Mouse (Mus musculus) embryonic facial prominence, embryonic 12.5 days (tissue): ENCODE data around the gene Aoc2. TPM values are rescaled to one million over a fixed set of nuclear protein-coding genes. Genes with fewer than 3 reads are reported as not detected.
"Not testable (repeated sequence)": the region's sequence is repeated elsewhere in the genome, so short reads cannot be mapped to it uniquely, and the experiment has no call there.

Experiments
- ATAC-seq: fragments of 200-750 bp; cut with Nextera tagmentation; 2 replicates; pipeline ENCODE4 v1.8.0; 2017; ENCODE audit not compliant: insufficient number of reproducible peaks, insufficient read depth, low FRiP score, low TSS enrichment
- H3K27ac ChIP-seq: fragments of 300-500 bp; sonication (generic); 2 replicates; pipeline ENCODE4 v1.5.1; 2016; ENCODE audit warnings: mild to moderate bottlenecking
- H3K27me3 ChIP-seq: fragments of 300-500 bp; sonication (generic); 2 replicates; pipeline ENCODE4 v1.6.1; 2016; ENCODE audit warnings: mild to moderate bottlenecking, moderate library complexity
- H3K36me3 ChIP-seq: fragments of 300-500 bp; sonication (generic); 2 replicates; pipeline ENCODE4 v1.6.1; 2016; ENCODE audit warnings: mild to moderate bottlenecking
- H3K4me1 ChIP-seq: fragments of 300-500 bp; sonication (generic); 2 replicates; pipeline ENCODE4 v1.6.1; 2016
- H3K4me2 ChIP-seq: fragments of 300-500 bp; sonication (generic); replicated peaks from 2 replicates; pipeline ENCODE4 v1.6.1; 2016; ENCODE audit warnings: mild to moderate bottlenecking, moderate library complexity
- H3K4me3 ChIP-seq: fragments of 300-500 bp; sonication (generic); 2 replicates; pipeline ENCODE4 v1.5.1; 2016; ENCODE audit warnings: mild to moderate bottlenecking
- H3K9ac ChIP-seq: fragments of 300-500 bp; sonication (generic); 2 replicates; pipeline ENCODE4 v1.6.1; 2016; ENCODE audit warnings: mild to moderate bottlenecking, moderate library complexity
- H3K9me3 ChIP-seq: fragments of 300-500 bp; sonication (generic); 2 replicates; pipeline ENCODE4 v1.6.1; 2016; ENCODE audit warnings: mild to moderate bottlenecking, moderate library complexity
- WGBS: fragments of 180-500 bp; shearing (Covaris S2); methylation state at CpG from one replicate; pipeline ENCODE4 v1.1.7; 2016; 5-methylcytosine and 5-hydroxymethylcytosine counted together
- polyA plus RNA-seq: library from polyadenylated mRNA; unstranded; fragments of >200 nt; fragmentation: Nextera tagmentation; extraction: Ambion mirVana; gene quantifications from 2 replicates; pipeline ENCODE4 v1.2.1, GENCODE M21; 2016

Gene Aoc2
- polyA plus RNA-seq, 1 experiment from 2014 or later: 1.8 TPM

DNA sequence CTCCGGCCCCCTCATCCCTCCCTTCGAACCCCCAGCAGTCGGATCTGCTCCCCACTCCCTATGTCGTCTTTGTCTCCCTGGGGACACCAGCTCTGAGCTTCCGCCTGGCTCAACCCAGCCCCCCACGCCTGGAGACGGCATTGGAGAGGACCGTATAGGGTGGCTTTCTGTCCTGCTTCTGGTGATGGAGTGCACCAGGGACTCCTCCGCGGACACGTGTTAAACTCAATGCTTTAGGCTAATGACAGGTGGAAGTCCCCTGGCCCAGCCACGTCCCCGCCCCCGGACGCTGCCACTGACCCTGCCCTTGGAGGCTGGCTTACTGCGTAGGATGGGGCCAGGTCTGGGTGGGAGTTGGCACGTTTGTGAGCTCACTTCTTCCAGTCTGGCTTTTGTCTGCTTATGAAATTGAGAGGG, 8.4 kb upstream of the Aoc2 start:
- Histone ChIP-seq H3K9ac (peak overlapping the region; percentile 92), H3K4me2 (peak overlapping the region; percentile 98), H3K4me1 (peaks cover 11% of the 10 kb centered on the region), H3K4me3 (peak overlapping the region; percentile 98), H3K27me3 (no peaks in the 10 kb centered on the region), H3K27ac (peak overlapping the region; percentile 73), H3K9me3 (no peaks in the 10 kb centered on the region), H3K36me3 (peaks cover 31% of the 10 kb centered on the region)
- WGBS: under 1% methylated on average over 17 of the region's 17 CpGs
- peak; percentile 74; the same call in 1 of the 2 replicates for ATAC-seq

DNA sequence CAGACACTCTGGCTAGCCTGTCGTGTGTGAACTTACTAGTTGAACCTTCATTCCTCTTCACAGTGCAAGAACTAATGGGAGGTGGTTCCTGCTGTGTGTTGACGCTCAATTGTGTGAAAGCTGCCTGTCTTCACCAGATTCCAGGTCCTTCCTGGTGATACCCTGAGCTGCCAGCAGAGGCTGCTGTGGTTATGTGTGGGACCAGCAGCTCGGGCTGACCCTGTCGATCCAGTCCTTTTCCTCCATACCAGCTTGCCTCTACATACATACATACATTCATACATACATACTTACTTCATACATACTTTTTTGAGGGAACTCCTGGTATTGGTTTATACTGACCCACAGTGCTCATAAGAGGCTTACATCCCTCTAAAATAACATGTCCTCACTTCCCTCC, 1.3 kb upstream of the Aoc2 start:
- H3K27me3 ChIP-seq: no peaks in the 10 kb centered on the region
- H3K9me3 ChIP-seq: no peaks in the 10 kb centered on the region
- ATAC-seq: no peak
- WGBS: 15% methylated on average over 4 of the region's 4 CpGs
- H3K4me2 ChIP-seq: no peak overlapping the region
- peaks cover 69% of the 10 kb centered on the region for H3K36me3 ChIP-seq
- H3K4me3 ChIP-seq: no peak overlapping the region
- no peak overlapping the region for H3K9ac ChIP-seq
- H3K4me1 ChIP-seq: no peaks in the 10 kb centered on the region; the same call in 1 of the 2 replicates
- H3K27ac ChIP-seq: no peak overlapping the region

DNA sequence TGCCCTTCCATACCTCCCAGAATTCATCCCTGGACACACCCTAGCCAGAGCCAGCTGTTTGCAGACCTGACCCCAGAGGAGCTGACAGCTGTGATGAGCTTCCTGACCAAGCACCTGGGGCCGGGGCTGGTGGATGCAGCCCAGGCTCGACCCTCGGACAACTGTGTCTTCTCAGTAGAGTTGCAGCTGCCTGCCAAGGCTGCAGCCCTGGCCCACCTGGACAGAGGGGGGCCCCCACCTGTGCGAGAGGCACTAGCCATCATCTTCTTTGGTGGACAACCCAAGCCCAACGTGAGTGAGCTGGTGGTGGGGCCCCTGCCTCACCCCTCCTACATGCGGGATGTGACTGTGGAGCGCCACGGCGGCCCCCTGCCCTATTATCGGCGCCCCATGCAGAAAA, 338 bp downstream of the Aoc2 start:
- peaks cover 53% of the 10 kb centered on the region for H3K36me3 ChIP-seq

DNA sequence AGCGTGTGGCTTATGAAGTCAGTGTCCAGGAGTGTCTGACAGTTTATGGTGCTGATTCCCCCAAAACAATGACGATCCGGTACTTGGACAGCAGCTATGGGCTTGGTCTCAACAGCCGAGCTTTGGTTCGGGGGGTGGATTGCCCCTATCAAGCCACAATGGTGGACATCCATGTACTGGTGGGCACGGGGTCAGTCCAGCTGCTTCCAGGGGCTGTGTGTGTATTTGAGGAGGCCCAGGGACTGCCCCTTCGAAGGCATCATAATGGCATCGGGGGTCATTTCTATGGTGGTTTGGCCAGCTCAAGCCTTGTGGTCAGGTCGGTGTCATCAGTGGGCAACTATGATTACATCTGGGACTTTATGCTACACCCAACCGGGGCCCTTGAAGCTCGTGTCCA, 1.3 kb downstream of the Aoc2 start:
- no peak overlapping the region for H3K9ac ChIP-seq
- no peak overlapping the region for H3K27ac ChIP-seq
- no peak for ATAC-seq
- WGBS: 84% methylated on average over 11 of the region's 11 CpGs
- H3K4me3 ChIP-seq: no peak overlapping the region
- H3K9me3 ChIP-seq: no peaks in the 10 kb centered on the region
- no peaks in the 10 kb centered on the region; the same call in 1 of the 2 replicates for H3K4me1 ChIP-seq
- H3K27me3 ChIP-seq: no peaks in the 10 kb centered on the region
- peaks cover 45% of the 10 kb centered on the region for H3K36me3 ChIP-seq
- no peak overlapping the region for H3K4me2 ChIP-seq

More for the DNA sequence above, 338 bp downstream of the Aoc2 start:
- not testable (repeated sequence) for H3K27ac ChIP-seq, H3K9ac ChIP-seq, H3K27me3 ChIP-seq, H3K9me3 ChIP-seq, H3K4me3 ChIP-seq, H3K4me2 ChIP-seq, H3K4me1 ChIP-seq, ATAC-seq
- WGBS: 91% methylated on average over 11 of the region's 11 CpGs

DNA sequence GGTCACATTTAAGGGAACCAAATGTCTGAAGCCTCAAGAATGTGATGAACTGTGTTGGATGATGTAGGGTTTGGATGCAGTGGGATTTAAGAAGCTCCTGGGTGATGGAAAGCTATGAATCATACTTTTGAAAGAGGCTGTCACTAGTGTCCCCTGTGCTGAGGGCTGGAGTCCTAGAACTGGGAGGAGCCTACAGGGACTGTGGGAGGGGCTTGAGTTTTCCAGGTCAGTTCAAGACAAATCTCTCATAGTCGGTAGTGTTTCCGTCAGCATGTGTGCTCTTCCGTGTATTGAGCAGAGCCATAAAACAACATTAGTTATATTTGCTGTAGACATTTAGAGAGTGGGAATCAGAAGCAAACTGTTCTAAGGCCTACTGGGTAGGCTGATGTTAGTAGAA, 2.4 kb downstream of the Aoc2 start:
- Histone ChIP-seq H3K4me2 (no peak overlapping the region), H3K27me3 (no peaks in the 10 kb centered on the region), H3K9me3 (no peaks in the 10 kb centered on the region), H3K4me1 (no peaks in the 10 kb centered on the region; the same call in 1 of the 2 replicates), H3K4me3 (no peak overlapping the region), H3K27ac (no peak overlapping the region), H3K36me3 (peaks cover 33% of the 10 kb centered on the region), H3K9ac (no peak overlapping the region)
- ATAC-seq: no peak
- WGBS: 64% methylated on average over 3 of the region's 3 CpGs

DNA sequence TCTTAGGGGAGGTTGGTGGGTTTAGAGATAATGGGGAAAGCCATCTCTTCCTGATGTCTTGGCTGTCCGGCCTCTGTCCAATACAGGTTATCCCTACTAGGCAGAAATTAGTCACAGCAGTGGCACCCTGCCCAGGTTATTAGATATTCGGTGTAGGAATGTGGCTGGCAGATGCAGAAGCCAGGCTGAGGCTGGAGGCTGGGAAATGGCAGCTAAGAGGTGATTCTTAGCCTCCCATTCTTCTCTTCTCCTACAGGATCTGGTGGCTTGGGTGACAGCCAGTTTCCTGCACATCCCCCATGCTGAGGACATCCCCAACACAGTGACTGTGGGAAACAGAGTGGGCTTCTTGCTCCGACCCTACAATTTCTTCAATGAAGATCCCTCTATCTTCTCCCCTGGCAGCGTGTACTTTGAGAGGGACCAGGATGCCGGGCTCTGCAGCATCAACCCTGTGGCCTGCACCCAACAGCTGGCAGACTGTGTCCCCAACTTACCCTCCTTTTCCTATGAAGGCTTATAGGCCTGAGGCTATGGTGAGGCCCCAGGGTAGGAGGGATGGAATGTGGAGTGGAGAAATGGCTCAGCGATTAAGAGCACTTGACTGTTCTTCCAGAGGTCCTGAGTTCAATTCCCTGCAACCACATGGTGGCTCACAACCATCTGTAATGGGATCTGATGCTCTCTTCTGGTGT, 4.2 kb downstream of the Aoc2 start:
- Histone ChIP-seq H3K27ac (no peak overlapping the region), H3K4me2 (no peak overlapping the region), H3K4me1 (peaks cover 2% of the 10 kb centered on the region), H3K27me3 (no peaks in the 10 kb centered on the region), H3K9ac (no peak overlapping the region), H3K4me3 (no peak overlapping the region), H3K9me3 (no peaks in the 10 kb centered on the region), H3K36me3 (peaks cover 22% of the 10 kb centered on the region)
- 85% methylated on average over 6 of the region's 6 CpGs for WGBS
- ATAC-seq: no peak

DNA sequence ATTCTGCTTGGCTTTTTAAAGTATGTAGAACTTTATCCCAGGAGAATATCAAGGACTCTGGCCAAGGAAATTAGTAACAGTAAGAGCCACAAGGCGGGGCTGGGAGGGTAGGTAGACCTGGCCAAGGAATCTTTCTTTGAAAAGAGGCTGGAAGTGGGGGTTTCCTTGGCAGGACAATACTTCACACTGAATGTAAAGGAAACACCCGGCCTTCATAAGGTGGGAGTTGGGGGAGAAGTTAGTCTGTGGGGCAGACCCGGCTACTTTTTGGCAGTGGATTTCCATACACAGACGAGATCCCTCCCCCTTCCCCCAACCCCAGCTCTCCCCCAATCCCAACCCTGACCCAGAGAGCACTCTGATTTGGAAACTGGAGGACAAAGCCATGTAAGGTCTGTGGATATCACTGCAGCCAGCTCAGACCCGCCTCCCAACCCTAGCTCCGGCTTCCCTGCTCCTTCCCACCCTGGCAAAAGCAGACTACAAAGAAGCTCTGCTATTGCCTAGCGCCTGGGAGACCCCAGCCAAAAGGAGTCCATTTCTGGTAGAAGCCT, 5.6 kb downstream of the Aoc2 start, which contains the start of gene Aoc3:
Gene Aoc3, plus strand, starts transcription at position 235 of the 554 bp plus-strand sequence.
- no peaks in the 10 kb centered on the region for H3K27me3 ChIP-seq
- H3K4me3 ChIP-seq: no peak within 1 kb of the TSS
- H3K9me3 ChIP-seq: no peaks in the 10 kb centered on the region
- ATAC-seq: no peak
- H3K4me2 ChIP-seq: no peak within 1 kb of the TSS
- H3K27ac ChIP-seq: no peak within 1 kb of the TSS
- no peak within 1 kb of the TSS for H3K9ac ChIP-seq
- H3K36me3 ChIP-seq: peaks cover 8% of the 10 kb centered on the region
- WGBS: 78% methylated on average over 7 of the region's 7 CpGs
- peaks cover 8% of the 10 kb centered on the region for H3K4me1 ChIP-seq

DNA sequence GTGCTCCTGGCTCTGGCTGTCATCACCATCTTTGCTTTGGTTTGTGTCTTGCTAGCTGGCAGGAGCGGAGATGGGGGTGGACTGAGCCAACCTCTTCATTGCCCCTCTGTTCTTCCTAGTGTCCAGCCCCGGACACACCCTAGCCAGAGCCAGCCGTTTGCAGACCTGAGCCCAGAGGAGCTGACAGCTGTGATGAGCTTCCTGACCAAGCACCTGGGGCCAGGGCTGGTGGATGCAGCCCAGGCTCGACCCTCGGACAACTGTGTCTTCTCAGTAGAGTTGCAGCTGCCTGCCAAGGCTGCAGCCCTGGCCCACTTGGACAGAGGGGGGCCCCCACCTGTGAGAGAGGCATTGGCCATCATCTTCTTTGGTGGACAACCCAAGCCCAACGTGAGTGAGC, 6.1 kb downstream of the Aoc2 start:
- 75% methylated on average over 6 of the region's 6 CpGs for WGBS
- H3K9me3 ChIP-seq, H3K27ac ChIP-seq, H3K36me3 ChIP-seq, ATAC-seq, H3K4me1 ChIP-seq, H3K4me3 ChIP-seq, H3K4me2 ChIP-seq, H3K27me3 ChIP-seq, H3K9ac ChIP-seq: not testable (repeated sequence)

DNA sequence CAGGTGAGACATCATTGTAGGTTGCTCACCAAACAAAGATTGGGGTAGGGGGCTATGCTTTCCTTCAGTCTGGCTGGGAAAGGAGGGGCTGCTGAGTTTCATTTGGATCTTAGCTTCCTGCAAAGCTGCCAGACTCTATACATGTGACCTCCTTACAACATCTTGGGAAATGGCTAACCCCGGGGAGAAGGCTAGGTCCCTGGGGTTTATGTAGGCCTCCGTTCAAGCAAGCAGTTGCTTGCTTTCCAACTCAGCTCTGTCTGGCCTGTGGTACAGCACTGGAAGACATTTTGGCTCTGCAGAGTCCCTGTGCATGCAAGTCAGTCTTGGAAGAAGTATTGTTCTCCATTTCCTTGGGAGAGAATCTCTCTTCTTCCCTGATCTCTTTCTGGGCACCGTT, 7.7 kb downstream of the Aoc2 start:
- Histone ChIP-seq H3K9me3 (no peaks in the 10 kb centered on the region), H3K4me2 (no peak overlapping the region), H3K9ac (no peak overlapping the region), H3K36me3 (no peaks in the 10 kb centered on the region; the same call in 1 of the 2 replicates), H3K27me3 (no peaks in the 10 kb centered on the region), H3K27ac (no peak overlapping the region), H3K4me1 (peaks cover 11% of the 10 kb centered on the region), H3K4me3 (no peak overlapping the region)
- WGBS: 77% methylated on average over 3 of the region's 3 CpGs
- no peak for ATAC-seq

DNA sequence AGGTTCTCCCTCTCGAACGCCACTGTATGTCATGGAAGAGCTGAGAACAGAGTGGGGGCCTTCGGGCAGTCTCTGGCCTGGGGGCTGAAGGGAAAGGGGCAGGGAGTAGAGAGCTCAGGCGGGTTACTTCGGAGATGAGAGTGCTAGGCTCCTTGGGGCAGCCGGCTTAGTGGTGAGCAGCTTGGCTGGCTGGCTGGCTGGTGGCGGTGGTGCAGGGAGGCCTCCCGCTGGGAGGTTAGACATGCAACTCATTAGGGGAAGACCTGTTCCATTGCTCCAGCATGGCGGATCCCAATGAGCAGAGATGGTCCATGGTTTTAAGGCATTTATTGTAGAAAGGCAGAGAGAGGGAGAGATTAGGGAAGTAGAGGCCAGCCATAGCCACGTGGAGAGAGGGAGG, 9.2 kb downstream of the Aoc2 start:
- H3K4me1 ChIP-seq: peaks cover 18% of the 10 kb centered on the region
- no peak for ATAC-seq
- H3K36me3 ChIP-seq: no peaks in the 10 kb centered on the region; the same call in 1 of the 2 replicates
- H3K9ac ChIP-seq: no peak overlapping the region
- no peaks in the 10 kb centered on the region for H3K9me3 ChIP-seq
- WGBS: 19% methylated on average over 10 of the region's 10 CpGs
- H3K4me3 ChIP-seq: no peak overlapping the region
- H3K27ac ChIP-seq: no peak overlapping the region
- no peak overlapping the region for H3K4me2 ChIP-seq
- H3K27me3 ChIP-seq: no peaks in the 10 kb centered on the region

DNA sequence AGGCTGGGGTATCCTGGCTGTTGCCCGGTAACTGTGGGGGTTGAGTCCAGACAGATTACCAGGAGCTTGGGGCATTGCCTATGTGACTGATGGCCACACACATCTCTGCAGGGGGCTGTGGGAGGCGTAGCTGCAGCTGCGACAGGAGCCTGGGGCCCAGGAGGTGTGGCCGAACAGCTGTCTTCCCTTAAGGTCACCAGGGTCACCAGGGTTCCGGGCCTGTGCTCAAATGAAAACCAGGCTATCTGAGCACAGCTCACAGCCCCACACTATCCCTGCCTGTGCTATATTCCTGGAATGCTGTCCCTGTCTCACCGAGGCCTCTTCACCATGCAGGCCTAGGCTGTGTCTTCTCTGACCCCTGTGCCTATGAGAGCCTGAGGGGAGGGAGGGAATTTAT, 9.7 kb downstream of the Aoc2 start:
- Histone ChIP-seq H3K4me1 (peaks cover 18% of the 10 kb centered on the region), H3K9me3 (no peaks in the 10 kb centered on the region), H3K27ac (no peak overlapping the region), H3K4me3 (no peak overlapping the region), H3K4me2 (no peak overlapping the region), H3K36me3 (no peaks in the 10 kb centered on the region), H3K27me3 (no peaks in the 10 kb centered on the region), H3K9ac (no peak overlapping the region)
- no peak for ATAC-seq
- WGBS: 3% methylated on average over 6 of the region's 6 CpGs

DNA sequence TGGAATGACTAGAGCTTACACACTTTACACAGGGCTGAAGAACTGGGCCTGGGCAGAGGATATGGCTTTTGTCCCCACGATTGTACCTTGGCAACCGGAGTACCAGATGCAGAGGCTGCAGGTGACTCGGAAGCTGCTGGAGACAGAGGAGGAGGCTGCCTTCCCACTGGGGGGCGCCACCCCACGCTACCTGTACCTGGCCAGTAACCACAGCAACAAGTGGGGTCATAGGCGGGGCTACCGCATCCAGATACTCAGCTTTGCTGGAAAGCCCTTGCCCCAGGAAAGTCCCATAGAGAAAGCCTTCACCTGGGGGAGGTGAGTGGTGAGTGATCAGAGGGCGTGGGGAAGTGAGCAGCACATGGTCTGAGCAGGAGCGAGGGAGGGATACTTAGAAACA, 10.8 kb downstream of the Aoc2 start:
- no peaks in the 10 kb centered on the region for H3K36me3 ChIP-seq
- H3K27ac ChIP-seq: no peak overlapping the region
- no peak overlapping the region for H3K9ac ChIP-seq
- no peak overlapping the region for H3K4me3 ChIP-seq
- H3K4me1 ChIP-seq: peaks cover 18% of the 10 kb centered on the region
- no peaks in the 10 kb centered on the region for H3K9me3 ChIP-seq
- 87% methylated on average over 9 of the region's 9 CpGs for WGBS
- ATAC-seq: no peak
- H3K4me2 ChIP-seq: no peak overlapping the region
- H3K27me3 ChIP-seq: no peaks in the 10 kb centered on the region
